Mouse (Mus musculus) adrenal gland, adult 8-10 months (tissue): ENCODE data around the gene Wbp2. TPM values are rescaled to one million over a fixed set of nuclear protein-coding genes. Genes with fewer than 3 reads are reported as not detected.

ENCODE experiments used
- DNase-seq: peaks from one replicate; pipeline ENCODE4 v3.0.0; 2022
- total RNA-seq, 4 experiments: library from RNA; stranded (reverse); gene quantifications; 2 replicates each; pipeline ENCODE4 v1.2.4; 2022

Gene Wbp2
- total RNA-seq, 4 experiments from 2014 or later, result 194 to 199 (median 196) TPM

- DNase-seq, result no peak
These were observed 2.8 kb upstream of the Wbp2 start for GRCm38 (mm10) chr11:116089545-116089944.

- DNase-seq, result no peak
These were observed 2.1 kb upstream of the Wbp2 start for GRCm38 (mm10) chr11:116088741-116089394.

DNA sequence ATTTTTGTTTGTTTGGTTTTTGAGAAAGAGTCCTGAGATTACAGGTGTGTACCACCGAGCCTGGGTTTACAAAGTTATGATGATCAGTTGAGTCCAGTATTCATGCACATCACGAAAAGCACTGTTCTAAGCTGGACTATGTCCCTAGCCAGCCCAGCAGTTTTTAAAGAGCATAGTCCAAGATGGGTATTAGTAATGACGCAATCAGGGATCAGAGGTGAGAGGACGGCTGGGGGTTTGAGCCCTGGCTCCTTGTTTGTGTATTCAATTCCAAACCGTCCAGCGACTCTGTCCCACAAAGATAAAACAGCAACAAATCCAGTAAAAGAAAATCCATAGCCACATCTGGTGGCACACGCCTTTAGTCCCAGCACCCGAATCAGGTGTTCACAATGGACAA is 1.4 kb upstream of the Wbp2 start:
- no peak for DNase-seq

GRCm38 (mm10) chr11:116087194-116088130 is 667 bp upstream of the Wbp2 start:
- DNase-seq, result peak; percentile 80

- DNase-seq, result no peak
These were observed 2.6 kb downstream of the Wbp2 start for GRCm38 (mm10) chr11:116084166-116084565.

- DNase-seq, result no peak
These were observed 3.6 kb downstream of the Wbp2 start for GRCm38 (mm10) chr11:116083096-116083672.

GRCm38 (mm10) chr11:116081081-116081480 is 5.7 kb downstream of the Wbp2 start:
- no peak for DNase-seq

DNA sequence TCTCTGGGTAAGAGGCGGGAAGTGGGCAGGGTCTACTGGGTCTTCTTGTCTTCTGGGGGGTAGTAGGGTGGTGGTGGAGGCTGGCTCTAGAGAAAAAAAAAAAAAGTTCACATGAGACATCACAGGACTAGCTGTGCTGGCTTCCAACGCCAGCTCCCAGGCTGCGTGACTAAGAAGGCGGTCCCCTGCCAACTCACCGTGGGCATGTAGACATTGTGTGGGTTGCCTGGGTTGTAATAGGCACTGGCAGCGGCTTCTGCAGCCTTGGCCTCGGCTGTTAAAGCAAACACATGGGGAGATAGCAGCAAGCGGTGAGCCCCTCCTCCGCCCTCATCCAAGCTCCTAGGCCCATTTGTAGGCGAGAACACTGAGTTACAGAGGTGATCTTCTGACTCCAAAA is 7.3 kb downstream of the Wbp2 start:
- DNase-seq, result no peak

DNA sequence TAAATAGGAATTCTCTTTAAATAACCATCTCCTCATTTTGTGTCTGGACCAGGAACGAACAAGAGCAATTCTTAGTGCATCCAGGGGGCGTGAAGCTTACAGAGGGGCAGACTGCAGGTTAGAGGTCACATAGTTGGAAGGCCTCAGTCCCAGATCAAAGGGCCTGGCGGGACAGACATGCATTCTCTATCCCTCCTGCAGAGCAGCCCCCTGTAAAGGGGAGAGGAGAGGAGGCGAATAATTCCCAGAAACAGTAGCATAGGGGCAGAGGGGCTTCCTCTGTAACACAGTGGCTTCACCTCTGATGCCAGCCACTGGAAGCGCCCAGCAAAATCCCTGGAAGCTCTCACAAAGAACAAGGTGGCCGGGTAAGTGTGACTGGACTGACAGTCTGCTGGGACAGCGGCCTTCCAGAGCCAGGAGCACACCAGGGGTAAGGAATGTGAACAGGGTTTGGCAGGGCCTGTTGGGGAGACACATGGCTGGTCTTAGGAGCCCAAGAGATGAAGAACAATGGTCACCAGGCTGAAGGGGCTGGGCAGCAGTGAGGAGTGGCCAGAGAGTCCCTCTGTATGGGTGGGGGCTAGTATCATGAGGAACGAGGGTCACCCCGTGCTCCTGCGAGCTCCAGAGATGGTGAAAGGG is 8.0 kb downstream of the Wbp2 start:
- no peak for DNase-seq

DNA sequence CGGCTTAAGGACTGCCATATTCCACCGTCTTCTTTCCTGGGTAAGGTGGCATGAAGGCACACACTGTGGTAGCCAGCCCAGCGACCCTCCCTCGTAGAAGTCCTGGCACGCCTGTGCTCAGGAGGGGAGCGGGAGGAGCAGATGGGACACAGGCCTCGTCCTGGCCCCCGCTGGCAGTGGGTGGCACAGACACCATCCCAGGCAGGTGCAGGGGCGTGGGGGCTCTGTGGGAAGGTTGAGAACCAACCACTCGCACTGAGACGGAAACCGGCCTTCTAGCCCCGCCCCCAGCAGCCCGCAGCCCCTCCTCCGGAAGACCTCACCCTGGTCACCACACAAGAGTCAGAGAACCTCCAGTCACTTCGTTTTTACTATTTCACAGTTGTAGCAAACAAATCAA is 8.6 kb downstream of the Wbp2 start:
- DNase-seq, result no peak

GRCm38 (mm10) chr11:116077446-116078204 is 9.2 kb downstream of the Wbp2 start, which contains the start of gene Unc13d:
Gene Unc13d, minus strand, starts transcription at chr11:116077961.
- no peak for DNase-seq

DNA sequence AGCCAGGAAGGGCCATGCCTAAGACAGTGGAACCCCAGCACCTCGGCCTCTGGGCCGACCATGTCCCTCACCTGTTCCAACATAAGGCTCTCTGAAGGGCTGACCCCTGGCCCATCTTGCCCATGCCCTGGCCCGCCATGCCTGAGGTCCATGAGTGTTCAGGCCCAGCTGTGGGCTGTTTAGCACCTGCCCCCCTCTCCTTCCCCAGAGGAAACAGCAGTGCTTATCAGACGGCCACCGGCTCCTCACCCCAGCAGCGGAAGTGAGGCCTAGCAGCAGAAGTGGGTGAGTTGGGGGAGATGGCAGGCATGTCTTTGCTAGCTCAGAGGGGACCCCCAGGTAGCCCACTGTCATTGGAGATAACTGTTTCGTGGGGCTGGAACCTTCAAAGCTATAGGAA is 10.0 kb downstream of the Wbp2 start:
- DNase-seq, result no peak

DNA sequence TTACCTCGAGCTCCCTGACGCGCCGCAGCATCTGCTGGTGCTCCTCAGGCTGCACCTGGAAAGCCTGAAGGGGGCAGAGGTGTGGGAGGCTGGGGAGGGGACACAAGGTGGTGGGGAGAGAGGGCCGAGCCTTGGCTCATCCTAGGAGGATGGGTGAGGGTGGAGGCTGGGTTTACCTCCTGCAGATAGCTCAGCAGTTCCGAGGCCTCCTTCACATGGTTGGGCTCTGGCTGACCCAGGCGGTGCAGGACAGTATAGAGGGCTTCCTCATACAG is 10.6 kb downstream of the Wbp2 start:
- no peak for DNase-seq

- DNase-seq, result no peak
These were observed 11.1 kb downstream of the Wbp2 start for GRCm38 (mm10) chr11:116075539-116076265.

DNA sequence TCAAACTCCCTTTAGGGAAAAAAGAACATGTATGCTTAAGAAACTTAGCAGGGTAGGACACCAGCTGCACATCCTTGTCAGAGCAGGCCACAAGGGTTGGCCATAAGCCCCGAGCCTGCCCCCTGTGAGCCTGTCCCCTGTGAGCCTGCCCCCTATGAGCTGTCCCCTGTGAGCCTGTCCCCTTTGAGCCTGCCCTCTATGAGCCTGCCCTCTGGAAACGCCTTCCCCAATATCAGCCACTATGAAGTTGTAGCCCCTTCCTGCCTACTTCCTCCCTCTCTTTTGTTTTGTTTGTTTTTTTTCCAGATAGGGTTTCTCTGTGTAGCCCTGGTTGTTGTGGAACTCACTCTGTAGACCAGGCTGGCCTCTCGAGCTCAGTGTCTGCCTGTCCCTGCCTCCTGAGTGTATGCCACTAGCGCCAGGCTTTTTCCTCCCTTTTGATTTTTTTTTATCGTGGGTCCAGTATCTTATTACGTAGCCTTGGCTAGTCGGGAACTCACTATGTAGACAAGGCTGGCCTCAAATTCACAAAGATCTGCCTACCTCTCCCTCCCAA is 12.3 kb downstream of the Wbp2 start:
- DNase-seq, result no peak

DNA sequence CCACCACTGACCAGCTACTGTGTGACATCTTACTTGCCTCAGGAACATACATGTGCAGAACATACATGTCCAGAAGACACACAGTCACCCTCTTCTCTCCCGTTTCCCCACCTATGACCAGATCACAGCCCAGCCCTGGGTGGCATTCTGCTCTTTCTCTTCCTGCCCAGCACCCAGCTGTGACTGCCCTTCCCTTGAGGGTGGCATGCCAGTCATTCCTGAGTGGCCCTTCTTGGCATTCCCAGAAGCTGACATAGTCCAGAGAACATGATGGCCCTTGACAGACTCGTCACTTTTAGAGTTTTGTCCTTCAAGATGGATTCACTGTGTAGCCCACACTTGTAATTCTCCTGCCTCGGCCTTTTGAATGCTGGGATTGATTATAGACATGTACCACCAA is 14.2 kb downstream of the Wbp2 start:
- DNase-seq, result no peak

DNA sequence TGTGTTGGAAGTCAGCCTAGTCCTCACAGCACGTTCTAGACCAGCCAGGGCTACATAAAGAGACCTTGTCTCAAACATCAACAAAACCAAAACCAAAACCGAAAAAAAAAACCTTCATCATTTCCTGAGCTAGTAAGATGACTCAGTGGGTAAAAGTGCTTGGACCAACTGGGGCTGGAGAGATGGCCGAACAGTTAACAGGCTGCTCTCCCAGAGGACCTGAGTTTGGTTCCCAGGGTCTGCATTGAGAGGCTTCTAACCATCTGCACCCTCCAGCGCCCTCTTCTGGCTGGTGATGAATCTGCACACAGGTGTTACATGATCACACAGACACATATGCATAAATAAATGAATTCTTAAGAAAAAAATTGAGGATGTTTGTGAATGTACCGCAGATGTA is 15.3 kb downstream of the Wbp2 start:
- DNase-seq, result no peak

DNA sequence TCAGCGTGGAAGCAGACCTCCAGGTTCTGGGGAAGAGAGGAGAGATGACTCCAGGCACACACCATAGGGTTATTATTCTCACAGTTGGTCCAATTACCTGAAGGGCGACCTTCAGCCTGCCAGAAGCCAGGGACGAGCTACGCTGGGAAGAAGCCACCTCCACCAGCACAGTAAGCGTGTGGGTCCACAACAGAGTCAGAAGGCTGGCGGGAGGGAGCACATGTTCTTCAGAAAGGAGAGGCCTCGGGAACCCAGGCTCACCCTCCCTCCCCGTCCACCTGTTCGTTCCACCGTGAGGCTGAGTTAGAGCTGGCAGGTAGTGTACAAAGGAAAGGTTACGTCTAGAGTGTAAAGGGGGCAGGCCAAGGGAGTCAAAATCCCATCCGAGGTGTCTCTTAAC is 21.4 kb downstream of the Wbp2 start:
- DNase-seq, result no peak

- DNase-seq, result no peak
These were observed 22.5 kb downstream of the Wbp2 start for GRCm38 (mm10) chr11:116064187-116064867.

GRCm38 (mm10) chr11:116063562-116063961 is 23.2 kb downstream of the Wbp2 start:
- DNase-seq, result no peak

DNA sequence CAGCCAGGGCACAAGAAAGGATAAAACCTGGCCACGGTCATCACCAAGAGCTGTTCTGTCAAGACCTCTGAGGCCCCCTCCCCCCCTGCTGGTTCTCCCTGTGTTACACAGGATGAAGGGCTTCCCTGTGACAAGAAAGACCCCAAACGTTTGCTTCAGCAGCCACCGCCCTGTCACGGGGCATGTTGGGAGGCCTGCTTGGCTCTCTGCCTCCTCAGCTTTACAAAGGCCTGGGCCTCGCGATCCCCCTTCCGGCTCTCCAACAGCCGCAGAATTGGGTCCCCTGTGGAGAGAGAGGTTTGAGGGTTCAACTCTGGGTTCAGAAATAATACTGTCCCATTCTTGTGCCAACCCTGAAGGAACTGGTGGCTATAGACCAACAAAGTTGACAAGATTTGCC is 24.3 kb downstream of the Wbp2 start:
- DNase-seq, result no peak
